Mouse (Mus musculus) kidney, adult 2 months (tissue): ENCODE results near the gene Capn13.

Source experiments
- CTCF ChIP-seq: fragments of 200-500 bp; conservative IDR thresholded peaks from 2 replicates; pipeline ENCODE4 v1.5.1; 2011; ENCODE audit warnings: low read depth, mild to moderate bottlenecking, control low read depth, low read length, moderate library complexity, mixed read lengths; ENCODE audit not compliant: insufficient read depth, insufficient read length
- POLR2A ChIP-seq: fragments of 200-500 bp; IDR thresholded peaks from one replicate; pipeline ENCODE4 v1.6.1; 2011; ENCODE audit warnings: low read depth, low read length, control low read depth

DNA sequence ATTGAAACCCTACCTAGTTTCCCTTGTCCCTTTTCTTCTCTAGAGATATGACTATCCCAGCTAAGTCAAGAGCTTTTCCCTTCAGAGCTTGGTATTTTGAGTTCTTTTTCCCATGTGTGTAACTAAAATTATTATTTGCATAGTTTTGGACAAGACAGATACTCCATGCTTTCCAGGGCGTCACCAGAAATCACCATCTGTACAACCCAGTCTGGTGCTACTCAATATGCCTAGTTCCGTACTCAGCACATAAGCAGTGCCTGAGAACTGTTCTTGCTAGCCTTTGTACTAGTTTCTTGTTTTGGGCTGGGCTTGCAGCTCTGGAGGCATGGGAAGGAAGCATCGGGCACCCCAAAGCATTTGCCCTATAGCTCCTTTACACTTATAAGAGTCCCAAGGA, 19.0 kb downstream of the Capn13 start:
- TF ChIP-seq CTCF (no peak), POLR2A (no peak)
